Mouse (Mus musculus): ENCODE results near the gene Hist1h3a. TPM values are rescaled to one million over a fixed set of nuclear protein-coding genes. Genes with fewer than 3 reads are reported as not detected.

Gene Hist1h3a
- 4.0 TPM for polyA plus RNA-seq (2017; shearing (Covaris generic))

GRCm38 (mm10) chr13:23761871-23762821 lies at the start of gene Hist1h3a:
Hist1h3a (minus strand) TSS chr13:23762386.

GRCm38 (mm10) chr13:23806422-23807052 lies 44.4 kb upstream of the Hist1h3a start, which contains the start of gene Slc17a2:
Slc17a2 (plus strand) TSS chr13:23806993.

GRCm38 (mm10) chr13:23769613-23770012 lies 7.4 kb upstream of the Hist1h3a start, which contains the start of gene Trim38:
Trim38 (plus strand) TSS chr13:23769913.

GRCm38 (mm10) chr13:23763586-23764323 lies 1.6 kb upstream of the Hist1h3a start, which contains the start of gene Hist1h1a:
Hist1h1a (plus strand) TSS chr13:23763666.

GRCm38 (mm10) chr13:23760972-23761864 lies 968 bp downstream of the Hist1h3a start, which contains the start of gene Hist1h4a:
Hist1h4a (minus strand) TSS chr13:23761230.

GRCm38 (mm10) chr13:23756790-23757189 lies 5.4 kb downstream of the Hist1h3a start, which contains the start of gene Hist1h4b:
Hist1h4b (plus strand) TSS chr13:23757013.

GRCm38 (mm10) chr13:23752067-23752741 lies 10.0 kb downstream of the Hist1h3a start, which contains the start of gene Hist1h3b:
Hist1h3b (plus strand) TSS chr13:23752267.

GRCm38 (mm10) chr13:23750839-23751477 lies 11.2 kb downstream of the Hist1h3a start, which contains the start of gene Hist1h2ab:
Hist1h2ab (plus strand) TSS chr13:23751126.

GRCm38 (mm10) chr13:23746201-23747080 lies 15.7 kb downstream of the Hist1h3a start, which contains the start of gene Hist1h2bb:
Hist1h2bb (plus strand) TSS chr13:23746734.

GRCm38 (mm10) chr13:23745381-23746161 lies 16.6 kb downstream of the Hist1h3a start, which contains the start of gene Hist1h3c:
Hist1h3c (minus strand) TSS chr13:23745602.

GRCm38 (mm10) chr13:23738677-23739068 lies 23.5 kb downstream of the Hist1h3a start, which contains the start of gene Hist1h1c:
Hist1h1c (plus strand) TSS chr13:23738808.

Other genes with a start within 250 kb of the Hist1h3a start
- gene Hist1h4h, start 231.3 kb downstream of the Hist1h3a start, polyA plus RNA-seq (2017; shearing (Covaris generic)), result 5.1 TPM
- gene Hist1h2af, start 228.5 kb downstream of the Hist1h3a start, polyA plus RNA-seq (2017; shearing (Covaris generic)), result not detected
- gene Hist1h3g, start 227.0 kb downstream of the Hist1h3a start, polyA plus RNA-seq (2017; shearing (Covaris generic)), result 0.53 TPM
- not detected for gene Hist1h2bh, start 219.0 kb downstream of the Hist1h3a start, polyA plus RNA-seq (2017; shearing (Covaris generic))
- 0.37 TPM for gene Hist1h3f, start 218.3 kb downstream of the Hist1h3a start, polyA plus RNA-seq (2017; shearing (Covaris generic))
- 0.66 TPM for gene Hist1h4f, start 210.7 kb downstream of the Hist1h3a start, polyA plus RNA-seq (2017; shearing (Covaris generic))
- gene Hist1h1d, start 209.1 kb downstream of the Hist1h3a start, polyA plus RNA-seq (2017; shearing (Covaris generic)), result 0.60 TPM
- 2.0 TPM for gene Hist1h3e, start 200.0 kb downstream of the Hist1h3a start, polyA plus RNA-seq (2017; shearing (Covaris generic))
- 4.5 TPM for gene Hist1h2ae, start 191.2 kb downstream of the Hist1h3a start, polyA plus RNA-seq (2017; shearing (Covaris generic))
- 3.0 TPM for gene Hist1h2bg, start 191.0 kb downstream of the Hist1h3a start, polyA plus RNA-seq (2017; shearing (Covaris generic))
- 0.68 TPM for gene Hist1h2bf, start 188.2 kb downstream of the Hist1h3a start, polyA plus RNA-seq (2017; shearing (Covaris generic))
- not detected for gene Hist1h2ad, start 188.0 kb downstream of the Hist1h3a start, polyA plus RNA-seq (2017; shearing (Covaris generic))
- gene Hist1h3d, start 186.6 kb downstream of the Hist1h3a start, polyA plus RNA-seq (2017; shearing (Covaris generic)), result 0.18 TPM
- gene Hist1h4d, start 180.8 kb downstream of the Hist1h3a start, polyA plus RNA-seq (2017; shearing (Covaris generic)), result 17.1 TPM
- gene Hist1h2be, start 141.3 kb downstream of the Hist1h3a start, polyA plus RNA-seq (2017; shearing (Covaris generic)), result 3.0 TPM
- gene Hist1h1e, start 139.8 kb downstream of the Hist1h3a start, polyA plus RNA-seq (2017; shearing (Covaris generic)), result 13.2 TPM
- 0.59 TPM for gene Hist1h2ac, start 78.4 kb downstream of the Hist1h3a start, polyA plus RNA-seq (2017; shearing (Covaris generic))
- gene Hist1h2bc, start 78.2 kb downstream of the Hist1h3a start, polyA plus RNA-seq (2017; shearing (Covaris generic)), result 10.5 TPM
- gene Hist1h1t, start 66.6 kb downstream of the Hist1h3a start, polyA plus RNA-seq (2017; shearing (Covaris generic)), result not detected
- gene Hist1h4c, start 63.9 kb downstream of the Hist1h3a start, polyA plus RNA-seq (2017; shearing (Covaris generic)), result 5.3 TPM
- 0.74 TPM for gene Hfe, start 51.5 kb downstream of the Hist1h3a start, polyA plus RNA-seq (2017; shearing (Covaris generic))
- gene Hist1h1c, start 23.6 kb downstream of the Hist1h3a start, polyA plus RNA-seq (2017; shearing (Covaris generic)), result 23.2 TPM
- 0.38 TPM for gene Hist1h3c, start 16.8 kb downstream of the Hist1h3a start, polyA plus RNA-seq (2017; shearing (Covaris generic))
- gene Hist1h2bb, start 15.7 kb downstream of the Hist1h3a start, polyA plus RNA-seq (2017; shearing (Covaris generic)), result not detected
- gene Hist1h2ab, start 11.3 kb downstream of the Hist1h3a start, polyA plus RNA-seq (2017; shearing (Covaris generic)), result 1.7 TPM
- gene Hist1h3b, start 10.1 kb downstream of the Hist1h3a start, polyA plus RNA-seq (2017; shearing (Covaris generic)), result not detected
- gene Hist1h4b, start 5.4 kb downstream of the Hist1h3a start, polyA plus RNA-seq (2017; shearing (Covaris generic)), result 14.5 TPM
- not detected for gene Hist1h4a, start 1.2 kb downstream of the Hist1h3a start, polyA plus RNA-seq (2017; shearing (Covaris generic))
- gene Hist1h1a, start 1.3 kb upstream of the Hist1h3a start, polyA plus RNA-seq (2017; shearing (Covaris generic)), result 1.1 TPM
- gene Trim38, start 7.5 kb upstream of the Hist1h3a start, polyA plus RNA-seq (2017; shearing (Covaris generic)), result not detected
- gene Slc17a2, start 44.6 kb upstream of the Hist1h3a start, polyA plus RNA-seq (2017; shearing (Covaris generic)), result not detected
- not detected for gene Slc17a3, start 77.0 kb upstream of the Hist1h3a start, polyA plus RNA-seq (2017; shearing (Covaris generic))
- gene Slc17a1, start 105.4 kb upstream of the Hist1h3a start, polyA plus RNA-seq (2017; shearing (Covaris generic)), result not detected
- not detected for gene Slc17a4, start 152.6 kb upstream of the Hist1h3a start, polyA plus RNA-seq (2017; shearing (Covaris generic))
- gene Hist1h2ba, start 171.8 kb upstream of the Hist1h3a start, polyA plus RNA-seq (2017; shearing (Covaris generic)), result not detected
- gene Hist1h2aa, start 172.1 kb upstream of the Hist1h3a start, polyA plus RNA-seq (2017; shearing (Covaris generic)), result not detected
- not detected for gene Scgn, start 228.8 kb upstream of the Hist1h3a start, polyA plus RNA-seq (2017; shearing (Covaris generic))